Mouse (Mus musculus) embryonic facial prominence, embryonic 11.5 days (tissue): ENCODE results near the gene Nrxn1. TPM values are rescaled to one million over a fixed set of nuclear protein-coding genes. Genes with fewer than 3 reads are reported as not detected.
A peak's percentile ranks its signal among the peaks of the same experiment; 100 is the strongest.

Experiments used
- ATAC-seq: fragments of 200-750 bp; cut with Nextera tagmentation; replicated peaks from 2 replicates; pipeline ENCODE4 v1.8.0; 2017; ENCODE audit warnings: low read depth; ENCODE audit not compliant: insufficient number of reproducible peaks, low FRiP score, low TSS enrichment
- DNase-seq: peaks from one replicate; pipeline ENCODE4 v3.0.0-alpha.2; 2015; ENCODE audit warnings: low spot score
- H3K27ac ChIP-seq: fragments of 300-500 bp; sonication (generic); replicated peaks from 2 replicates; pipeline ENCODE4 v1.5.1; 2014; ENCODE audit warnings: mild to moderate bottlenecking, low read depth, low read length, control low read depth
- H3K27me3 ChIP-seq: fragments of 300-500 bp; sonication (generic); 2 replicates; pipeline ENCODE4 v1.6.1; 2014; ENCODE audit warnings: mild to moderate bottlenecking, low read length, moderate library complexity, mixed read lengths; ENCODE audit not compliant: control insufficient read depth, insufficient read depth
- H3K36me3 ChIP-seq: fragments of 300-500 bp; sonication (generic); replicated peaks from 2 replicates; pipeline ENCODE4 v1.6.1; 2014; ENCODE audit warnings: low read depth, mild to moderate bottlenecking, low read length, moderate library complexity, mixed read lengths; ENCODE audit not compliant: control insufficient read depth, insufficient read depth
- H3K4me1 ChIP-seq: fragments of 300-500 bp; sonication (generic); 2 replicates; pipeline ENCODE4 v1.6.1; 2014; ENCODE audit warnings: low read length, mixed read lengths; ENCODE audit not compliant: control insufficient read depth, insufficient read depth
- H3K4me2 ChIP-seq: fragments of 300-500 bp; sonication (generic); 2 replicates; pipeline ENCODE4 v1.6.1; 2014; ENCODE audit warnings: low read depth, mild to moderate bottlenecking, control low read depth, low read length, moderate library complexity
- H3K4me3 ChIP-seq: fragments of 300-500 bp; sonication (generic); 2 replicates; pipeline ENCODE4 v1.5.1; 2014; ENCODE audit warnings: low read depth, low read length, control low read depth
- H3K9ac ChIP-seq: fragments of 300-500 bp; sonication (generic); replicated peaks from 2 replicates; pipeline ENCODE4 v1.6.1; 2014; ENCODE audit warnings: mild to moderate bottlenecking, control low read depth, low read length
- H3K9me3 ChIP-seq: fragments of 300-500 bp; sonication (generic); replicated peaks from 2 replicates; pipeline ENCODE4 v1.6.1; 2016; ENCODE audit warnings: mild to moderate bottlenecking, low read length, inconsistent platforms, mixed read lengths; ENCODE audit not compliant: control insufficient read depth
- WGBS: fragments of 180-500 bp; shearing (Covaris S2); extraction: QIAGEN DNeasy Blood & Tissue Kit; methylation state at CpG from one replicate; pipeline ENCODE4 v1.1.7; 2014; 5-methylcytosine and 5-hydroxymethylcytosine counted together
- polyA plus RNA-seq: library from polyadenylated mRNA; unstranded; fragments of >200 nt; fragmentation: Nextera tagmentation; extraction: Ambion mirVana; gene quantifications from 2 replicates; pipeline ENCODE4 v1.2.1, GENCODE M21; 2014

Nrxn1 gene
- polyA plus RNA-seq, 1 experiment from 2014 or later, result 4.6 TPM

DNA sequence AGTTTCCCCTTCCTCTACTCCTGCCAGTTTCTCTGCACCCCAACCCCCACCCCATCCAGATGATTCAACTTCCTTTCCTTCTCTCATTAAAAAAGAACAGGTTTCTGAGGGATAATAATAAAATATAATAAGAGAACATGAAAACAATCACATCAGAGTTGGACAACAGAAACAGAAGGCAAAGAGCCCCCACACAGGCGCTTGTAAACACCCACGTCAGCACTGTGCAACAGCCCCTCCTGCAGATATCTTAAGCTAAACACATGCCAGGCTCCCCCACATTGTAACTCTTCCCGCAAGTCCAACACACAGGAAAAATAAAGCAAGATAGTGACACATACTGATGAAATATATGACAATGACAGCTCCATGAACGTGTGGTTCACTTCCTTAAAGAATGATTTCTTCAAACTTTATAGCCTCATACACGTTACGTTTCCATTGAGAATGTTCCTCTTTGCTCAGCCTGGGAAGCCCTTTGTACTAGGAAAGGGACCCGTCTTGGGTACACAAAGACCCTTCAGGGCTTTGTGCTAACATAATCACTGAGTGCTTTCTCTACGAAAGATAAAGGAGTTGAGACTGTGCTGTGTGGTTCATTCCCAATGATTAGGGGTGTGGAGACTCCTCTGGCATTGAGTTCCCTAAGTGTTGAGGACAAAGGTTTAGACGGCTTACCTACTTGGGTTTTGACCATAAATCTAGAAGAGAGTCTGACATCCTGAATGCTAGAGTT lies 497.9 kb downstream of the Nrxn1 start:
- no peaks in the 10 kb centered on the region for H3K9me3 ChIP-seq
- H3K27ac ChIP-seq, result no peak overlapping the region
- H3K36me3 ChIP-seq, result no peaks in the 10 kb centered on the region
- H3K9ac ChIP-seq, result no peak overlapping the region
- ATAC-seq, result no peak
- no peaks in the 10 kb centered on the region for H3K4me1 ChIP-seq
- no peak overlapping the region for H3K4me2 ChIP-seq
- H3K4me3 ChIP-seq, result no peak overlapping the region
- no peaks in the 10 kb centered on the region for H3K27me3 ChIP-seq
- 68% methylated on average over 9 of the region's 9 CpGs for WGBS
- no peak for DNase-seq

- H3K4me3 ChIP-seq, result no peak overlapping the region
- H3K36me3 ChIP-seq, result no peaks in the 10 kb centered on the region
- no peak overlapping the region for H3K9ac ChIP-seq
- no peak overlapping the region for H3K4me2 ChIP-seq
- H3K4me1 ChIP-seq, result no peaks in the 10 kb centered on the region
- DNase-seq (no peak), ATAC-seq (no peak)
- no peak overlapping the region for H3K27ac ChIP-seq
- no peaks in the 10 kb centered on the region for H3K9me3 ChIP-seq
- H3K27me3 ChIP-seq, result no peaks in the 10 kb centered on the region
Measured at GRCm38 (mm10) chr17:90586891-90587290, 506.0 kb downstream of the Nrxn1 start.

DNA sequence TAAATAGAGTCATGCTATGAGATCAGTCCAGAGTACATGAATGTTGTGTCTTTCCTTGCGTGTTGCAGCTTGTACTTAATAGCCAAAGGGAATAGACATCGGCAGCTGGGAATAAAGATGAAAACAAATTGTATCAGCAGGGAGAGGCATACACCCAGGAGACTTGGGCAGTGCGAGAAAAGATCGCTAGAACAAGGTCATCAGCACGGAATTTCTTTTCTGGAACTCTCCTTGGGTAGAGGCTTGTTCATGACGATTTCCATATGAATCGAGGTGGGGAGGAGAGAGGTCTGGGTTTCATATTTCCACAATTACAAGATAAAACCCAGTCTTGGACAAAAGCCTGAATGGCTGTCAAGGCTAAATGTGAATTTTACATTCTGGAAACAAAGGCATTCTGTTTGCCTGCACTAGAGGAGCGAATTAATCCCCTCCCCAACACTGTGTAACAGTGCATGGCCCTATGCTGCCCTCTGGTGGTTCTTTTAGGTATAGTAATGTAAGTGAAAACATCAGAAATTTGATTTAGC lies 508.1 kb downstream of the Nrxn1 start:
- Histone ChIP-seq H3K9ac (no peak overlapping the region), H3K27me3 (no peaks in the 10 kb centered on the region), H3K27ac (no peak overlapping the region), H3K4me2 (no peak overlapping the region), H3K36me3 (no peaks in the 10 kb centered on the region), H3K9me3 (no peaks in the 10 kb centered on the region), H3K4me1 (no peaks in the 10 kb centered on the region), H3K4me3 (no peak overlapping the region)
- WGBS, result 44% methylated on average over 8 of the region's 8 CpGs
- DNase-seq, result peak; percentile 86
- ATAC-seq, result peak; percentile 83

DNA sequence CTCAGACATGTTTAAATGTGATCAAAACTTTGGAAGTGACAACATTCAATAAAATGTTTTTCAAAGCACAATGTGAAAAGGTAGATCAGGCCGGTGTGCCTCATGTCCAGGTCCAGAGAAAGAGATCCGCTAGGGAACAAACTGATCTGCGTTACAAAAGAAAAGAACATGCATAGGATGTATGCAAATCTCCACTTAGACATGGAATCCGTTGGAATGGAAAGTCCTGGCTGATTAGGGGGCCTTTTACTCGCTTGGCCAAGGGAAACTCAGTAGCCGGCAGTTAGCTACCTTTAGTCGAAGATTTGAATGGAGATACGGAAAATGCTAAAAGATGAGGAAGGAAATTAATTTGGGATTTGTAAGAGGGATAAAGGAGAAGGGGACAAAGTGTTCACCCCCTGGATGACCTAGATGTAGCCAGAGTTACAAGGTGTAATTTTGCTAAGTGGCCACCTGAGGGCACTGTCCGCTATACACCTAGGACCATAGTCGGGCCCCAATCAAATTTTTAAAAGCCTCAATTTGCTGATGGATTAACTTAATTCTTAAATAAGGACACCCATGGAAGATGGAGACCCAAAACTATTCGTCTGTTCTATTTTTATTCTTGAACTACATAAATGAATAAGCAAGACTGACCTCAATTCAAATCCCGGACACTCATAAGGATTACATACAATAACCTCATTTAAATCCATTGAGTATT lies 508.9 kb downstream of the Nrxn1 start:
- DNase-seq (peak; percentile 34), ATAC-seq (0 out of 2 replicates have a peak, but pooled peaks have one; percentile 60)
- Histone ChIP-seq H3K27ac (no peak overlapping the region), H3K4me3 (no peak overlapping the region), H3K9me3 (no peaks in the 10 kb centered on the region), H3K4me1 (no peaks in the 10 kb centered on the region), H3K9ac (no peak overlapping the region), H3K36me3 (no peaks in the 10 kb centered on the region), H3K4me2 (no peak overlapping the region), H3K27me3 (no peaks in the 10 kb centered on the region)
- WGBS, result 41% methylated on average over 12 of the region's 12 CpGs

DNA sequence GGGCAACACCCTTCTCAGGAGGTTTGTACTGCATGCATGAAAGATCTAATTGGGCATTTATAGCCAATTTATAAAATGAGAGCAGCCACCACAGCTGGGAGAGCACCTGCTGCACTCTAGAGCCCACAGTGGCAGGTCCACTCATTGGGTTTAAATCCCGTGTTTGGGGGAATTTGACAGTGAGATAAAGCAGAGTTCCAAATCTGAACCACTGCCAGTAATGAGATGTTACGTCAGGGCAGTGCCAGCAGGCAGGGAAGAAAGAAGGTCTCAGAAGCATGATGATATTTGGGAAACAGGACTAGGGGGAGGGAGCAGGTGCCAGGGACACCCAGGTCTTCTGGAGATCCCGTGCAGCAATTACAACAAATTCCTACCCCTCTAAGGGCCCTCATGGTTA lies 509.7 kb downstream of the Nrxn1 start:
- H3K9ac ChIP-seq, result no peak overlapping the region
- no peaks in the 10 kb centered on the region for H3K27me3 ChIP-seq
- H3K9me3 ChIP-seq, result no peaks in the 10 kb centered on the region
- H3K36me3 ChIP-seq, result no peaks in the 10 kb centered on the region
- no peak overlapping the region for H3K4me3 ChIP-seq
- H3K4me2 ChIP-seq, result no peak overlapping the region
- WGBS, result 64% methylated on average over 3 of the region's 3 CpGs
- no peak overlapping the region for H3K27ac ChIP-seq
- no peak for DNase-seq
- no peaks in the 10 kb centered on the region for H3K4me1 ChIP-seq
- ATAC-seq, result no peak

DNA sequence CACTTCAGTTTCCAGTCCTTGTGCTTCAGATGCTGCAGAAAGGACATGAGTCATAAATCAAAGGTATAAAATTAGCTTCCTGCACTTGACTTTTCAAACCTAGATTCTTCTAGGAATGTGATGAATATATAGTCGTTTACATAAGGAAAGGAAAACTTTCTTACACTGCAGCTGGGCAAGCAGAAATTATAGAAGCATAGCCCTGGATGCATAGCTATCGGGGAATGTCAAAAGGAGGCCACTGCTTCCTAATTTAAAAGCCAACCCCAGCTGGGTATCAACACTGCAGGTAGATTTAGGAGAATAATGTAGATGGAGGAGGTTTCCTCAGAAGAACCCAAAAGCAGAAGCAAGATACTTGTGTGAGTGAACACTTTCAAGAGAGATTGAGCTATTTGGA lies 523.0 kb downstream of the Nrxn1 start:
- Histone ChIP-seq H3K9me3 (no peaks in the 10 kb centered on the region), H3K9ac (no peak overlapping the region), H3K4me2 (no peak overlapping the region), H3K36me3 (no peaks in the 10 kb centered on the region), H3K4me3 (no peak overlapping the region), H3K27me3 (no peaks in the 10 kb centered on the region), H3K4me1 (no peaks in the 10 kb centered on the region), H3K27ac (no peak overlapping the region)
- ATAC-seq, result no peak
- 74% methylated on average over 2 of the region's 2 CpGs for WGBS
- no peak for DNase-seq

DNA sequence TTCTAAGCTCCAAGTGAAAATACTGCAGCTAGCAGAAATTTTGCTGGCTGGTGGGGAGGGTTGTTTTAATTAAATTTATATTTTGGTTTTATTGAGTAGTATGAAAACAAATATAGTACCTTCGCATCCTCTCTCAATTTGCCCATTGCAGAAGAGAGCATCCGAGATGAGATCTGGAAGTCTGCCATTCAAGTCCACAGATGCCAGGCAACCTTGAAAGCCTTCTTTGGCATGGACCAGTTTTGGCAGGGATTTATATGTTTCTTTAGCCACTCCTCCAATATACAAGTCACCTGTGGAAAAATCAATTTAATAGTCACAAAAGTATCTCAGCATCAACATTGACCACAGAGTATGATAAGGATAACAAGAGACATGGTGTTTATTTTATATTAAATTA lies 527.7 kb downstream of the Nrxn1 start:
- ATAC-seq, result no peak
- Histone ChIP-seq H3K36me3 (no peaks in the 10 kb centered on the region), H3K9ac (no peak overlapping the region), H3K27me3 (no peaks in the 10 kb centered on the region), H3K9me3 (no peaks in the 10 kb centered on the region), H3K4me2 (no peak overlapping the region), H3K27ac (no peak overlapping the region), H3K4me3 (no peak overlapping the region), H3K4me1 (no peaks in the 10 kb centered on the region)
- 85% methylated on average over 2 of the region's 2 CpGs for WGBS
- DNase-seq, result no peak

DNA sequence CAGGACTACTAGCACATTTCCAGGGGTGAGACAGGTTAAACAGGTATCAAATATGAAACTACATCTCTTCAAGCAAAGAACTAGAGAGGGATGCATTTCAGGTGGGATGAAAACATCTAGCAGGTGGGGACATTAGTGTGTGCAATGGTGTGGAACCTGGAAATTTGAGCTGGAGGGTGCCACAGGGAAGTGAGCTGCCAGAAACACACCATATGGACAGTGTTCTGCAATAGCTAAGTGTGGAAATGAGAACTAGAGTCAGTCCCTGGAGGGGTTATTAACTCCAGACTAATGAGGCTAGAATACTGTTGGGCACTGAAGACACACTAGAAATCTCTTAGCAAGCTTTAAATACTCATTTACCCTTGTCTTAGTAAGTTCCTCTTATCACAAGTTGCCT lies 536.5 kb downstream of the Nrxn1 start:
- H3K27ac ChIP-seq, result no peak overlapping the region
- H3K4me3 ChIP-seq, result no peak overlapping the region
- no peaks in the 10 kb centered on the region for H3K36me3 ChIP-seq
- H3K4me2 ChIP-seq, result no peak overlapping the region
- no peaks in the 10 kb centered on the region for H3K27me3 ChIP-seq
- H3K4me1 ChIP-seq, result no peaks in the 10 kb centered on the region
- no peak for ATAC-seq
- no peak for DNase-seq
- no peaks in the 10 kb centered on the region for H3K9me3 ChIP-seq
- no peak overlapping the region for H3K9ac ChIP-seq
